Mouse (Mus musculus) induced T-regulatory cell, adult 2 months (primary cell): Measurements from ENCODE around the gene Pacrg.

Experiments
- DNase-seq: peaks from one replicate; pipeline ENCODE4 v3.0.0-alpha.2; 2012; ENCODE audit warnings: low read depth

The Pacrg gene

DNA sequence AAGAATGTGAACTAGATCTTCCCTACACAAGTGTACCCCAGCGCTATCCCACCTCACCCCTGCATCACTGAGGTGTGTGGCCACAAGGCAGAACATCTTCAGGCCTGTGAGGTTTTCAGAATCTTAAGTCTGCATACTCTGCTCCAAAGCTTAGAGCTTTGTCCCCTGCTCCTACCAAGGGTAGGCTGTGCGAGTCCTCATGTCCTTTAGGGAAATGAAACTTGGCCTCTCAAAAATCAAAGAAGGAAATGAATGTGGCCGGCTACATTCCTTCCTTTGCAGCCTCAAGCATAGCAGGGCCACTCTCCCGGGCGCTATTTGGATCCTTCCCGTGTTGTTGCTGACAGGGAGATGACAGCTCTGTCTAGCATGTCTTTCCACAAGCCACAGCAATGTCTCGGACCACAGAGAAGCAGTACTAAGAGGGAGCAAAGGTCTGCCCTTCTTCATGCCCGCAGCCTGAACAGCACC lies 469.4 kb downstream of the Pacrg start:
- no peak for DNase-seq

DNA sequence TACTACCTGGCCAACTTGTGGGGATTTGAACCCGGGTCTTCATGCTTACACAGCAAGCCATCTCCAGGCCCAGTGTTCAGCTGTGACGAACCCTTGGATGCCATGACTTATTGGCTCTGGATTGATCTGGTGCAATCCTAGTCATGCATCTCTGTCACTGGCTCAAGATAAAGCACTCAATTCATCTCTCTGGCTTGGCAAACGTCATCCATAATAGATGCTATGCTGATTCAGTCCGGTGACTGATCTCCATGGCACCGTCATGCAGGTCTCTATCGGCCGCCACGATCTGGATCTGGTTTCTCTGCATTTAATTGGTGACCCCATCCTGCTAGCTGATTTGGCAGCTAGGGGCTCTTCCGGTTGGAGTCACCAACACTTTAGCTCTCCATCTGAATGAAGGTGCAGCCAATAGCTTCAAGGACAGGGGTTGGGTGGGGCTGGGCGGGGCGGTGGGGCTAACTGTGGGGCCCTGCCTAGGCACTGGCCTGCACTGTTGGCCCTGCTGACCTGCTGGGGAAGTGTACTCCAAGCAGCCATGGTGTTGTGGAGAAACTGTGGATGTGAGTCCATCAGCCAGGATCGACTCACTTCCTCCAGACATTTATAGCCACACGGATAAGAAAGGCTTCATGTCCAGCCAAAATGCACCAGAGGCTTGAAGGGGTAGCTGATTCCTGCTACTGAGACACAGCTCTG lies 470.0 kb downstream of the Pacrg start:
- no peak for DNase-seq

DNA sequence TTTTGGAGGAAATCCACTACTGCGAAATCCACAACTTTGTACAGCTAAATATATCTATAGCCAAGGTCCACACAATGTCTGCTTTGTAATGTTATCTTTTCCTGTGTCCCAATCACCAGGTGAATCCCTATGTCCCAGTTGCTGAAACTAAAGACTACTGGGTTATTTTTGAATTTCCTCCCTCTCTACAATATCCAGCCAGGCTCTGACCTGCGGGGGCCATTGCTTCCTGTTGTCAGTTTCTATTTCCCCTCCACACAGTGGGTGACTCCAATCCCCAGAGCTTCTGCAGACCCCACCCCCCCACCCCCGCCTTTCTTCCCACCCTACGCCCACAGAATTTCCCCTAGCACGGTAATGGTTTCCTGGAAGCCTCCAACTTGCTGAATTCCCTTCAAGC lies 473.1 kb downstream of the Pacrg start:
- no peak for DNase-seq

DNA sequence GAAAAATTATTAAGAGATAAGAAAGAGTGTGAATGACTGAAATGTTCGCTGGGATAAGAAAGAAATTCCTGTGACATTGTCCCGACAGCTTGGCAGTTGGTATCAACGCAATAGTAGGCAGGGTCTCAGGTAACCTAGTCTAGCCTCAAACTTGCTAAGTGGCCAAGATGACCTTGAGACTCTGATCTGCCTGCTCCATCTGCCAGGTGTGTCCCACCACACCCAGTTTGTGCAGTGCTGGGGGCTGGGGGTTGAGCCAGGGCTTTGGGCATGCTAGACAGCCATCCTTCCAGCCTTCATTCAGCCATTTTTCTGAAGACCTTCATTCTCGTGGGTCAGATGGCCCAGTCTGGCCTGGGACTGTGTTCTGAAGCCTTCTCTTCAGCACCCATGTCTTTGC lies 473.5 kb downstream of the Pacrg start:
- no peak for DNase-seq

DNA sequence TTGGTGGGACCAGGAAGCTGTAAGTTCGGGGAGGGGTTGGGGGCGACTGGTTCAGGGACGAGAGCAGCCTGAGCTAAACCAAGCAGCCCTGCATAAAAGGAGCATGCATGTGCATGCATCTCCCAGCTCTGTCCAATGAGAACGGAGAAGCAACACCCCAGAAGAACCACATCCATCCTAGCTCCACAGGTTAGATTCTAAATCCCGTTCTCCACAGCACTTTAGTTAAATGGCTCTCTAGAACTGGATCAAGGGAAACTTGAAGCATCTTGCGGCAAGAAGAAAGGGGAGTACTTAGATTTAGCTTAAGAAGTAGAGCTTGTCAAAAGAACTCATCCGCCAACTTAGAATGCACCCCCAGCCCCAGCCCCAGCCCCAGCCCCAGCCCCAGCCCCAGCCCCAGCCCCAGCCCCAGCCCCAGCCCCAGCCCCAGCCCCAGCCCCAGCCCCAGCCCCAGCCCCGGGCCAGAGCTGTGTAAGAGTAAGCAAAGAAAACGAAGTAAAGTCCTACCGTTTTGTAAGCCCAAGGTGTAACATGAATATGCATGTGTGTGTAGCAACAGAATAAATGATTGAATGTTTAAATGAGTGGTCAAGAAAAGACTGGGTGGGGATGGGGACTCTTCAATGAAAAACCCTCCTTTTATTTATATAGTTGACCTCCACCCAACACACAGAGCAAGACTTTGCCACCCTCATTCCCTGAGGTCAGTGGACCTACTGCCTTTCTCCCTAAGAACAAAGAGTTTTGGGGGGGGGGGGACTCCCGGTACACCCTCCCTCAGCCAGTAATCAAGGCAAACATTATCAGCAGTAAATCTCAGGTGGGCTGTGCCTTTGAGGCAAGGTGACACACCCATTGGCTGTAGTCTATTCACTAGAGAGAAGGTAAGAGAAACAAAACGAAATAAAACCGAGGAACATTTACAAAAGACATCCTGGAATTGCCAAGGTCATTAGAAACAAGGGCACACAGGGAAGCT lies 474.3 kb downstream of the Pacrg start:
- DNase-seq: no peak

DNA sequence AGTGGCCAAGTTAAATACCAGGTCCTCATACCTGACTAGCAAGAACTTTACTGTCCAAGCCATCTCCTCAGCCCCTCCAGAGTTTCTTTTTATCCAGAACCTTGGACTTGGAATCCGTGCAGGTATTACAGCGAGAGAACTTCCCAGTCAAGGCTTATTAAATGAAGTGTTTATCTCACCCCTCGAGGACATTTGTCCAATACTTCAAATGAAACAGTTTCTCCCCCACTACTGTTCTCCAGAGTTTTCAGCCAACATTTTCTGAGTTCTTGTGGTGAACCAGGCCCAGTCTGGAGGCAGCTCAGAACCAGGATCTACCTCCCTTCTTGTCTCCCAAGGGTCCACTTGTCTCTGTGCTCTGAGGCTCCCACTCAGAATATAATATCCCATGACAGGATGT lies 477.0 kb downstream of the Pacrg start:
- no peak for DNase-seq

DNA sequence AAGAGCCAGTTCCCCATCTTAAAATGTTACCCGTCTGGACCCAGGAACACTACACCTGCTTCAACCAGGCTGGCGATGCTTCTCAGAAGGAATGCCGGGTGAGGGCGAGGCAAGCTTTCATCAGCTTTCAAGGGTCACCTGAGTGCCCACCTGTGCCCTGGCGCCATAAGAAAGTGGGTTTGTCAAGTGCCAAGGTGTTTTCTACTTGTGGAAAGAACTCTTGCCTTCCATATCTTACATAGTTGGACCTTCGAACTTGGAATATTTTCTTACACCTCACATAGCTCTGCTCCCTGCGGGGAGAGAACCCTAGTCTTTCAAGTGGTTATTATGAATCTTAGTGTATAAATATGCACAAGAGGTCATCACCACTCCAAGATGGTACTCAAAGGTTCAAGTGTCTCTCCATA lies 478.2 kb downstream of the Pacrg start:
- no peak for DNase-seq

DNA sequence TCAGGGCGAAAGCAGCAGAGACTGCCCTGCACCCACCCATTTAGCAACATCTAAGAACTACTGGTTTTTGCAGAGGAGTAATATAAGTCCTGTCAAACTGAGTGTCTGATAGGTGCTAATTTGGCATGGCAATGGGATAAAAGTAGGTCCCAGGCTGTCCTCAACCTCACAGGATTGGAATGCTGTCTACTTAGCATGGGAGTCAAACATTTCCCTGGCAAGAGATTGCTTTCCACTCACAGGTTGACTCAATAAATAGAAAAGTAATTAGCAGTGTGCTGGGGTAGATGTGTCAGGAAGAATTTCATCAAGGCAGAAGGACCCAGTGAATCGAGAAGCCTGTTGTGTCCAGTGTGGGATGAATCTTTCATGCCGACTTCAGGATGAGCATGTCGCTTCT lies 479.4 kb downstream of the Pacrg start:
- DNase-seq: no peak

DNA sequence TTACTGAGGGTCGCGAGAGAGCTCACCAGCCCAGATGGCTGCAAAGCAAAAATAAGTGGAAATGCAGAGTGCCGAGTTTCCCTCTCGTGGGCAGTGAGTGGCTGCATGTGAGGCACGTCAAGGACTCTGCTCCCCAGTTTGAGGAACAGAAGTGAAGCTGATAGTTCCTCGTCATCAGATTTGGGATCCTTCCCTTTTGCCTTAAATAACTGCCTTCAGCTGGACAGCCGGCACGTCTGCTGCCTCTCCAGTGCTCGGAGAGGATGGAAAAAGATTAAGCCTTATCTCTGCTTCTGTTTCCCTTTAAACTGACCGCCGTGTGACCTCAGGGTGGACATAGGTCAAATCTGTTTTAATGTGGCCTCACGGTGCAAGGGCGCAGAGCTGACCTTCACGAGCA lies 480.6 kb downstream of the Pacrg start:
- DNase-seq: no peak

DNA sequence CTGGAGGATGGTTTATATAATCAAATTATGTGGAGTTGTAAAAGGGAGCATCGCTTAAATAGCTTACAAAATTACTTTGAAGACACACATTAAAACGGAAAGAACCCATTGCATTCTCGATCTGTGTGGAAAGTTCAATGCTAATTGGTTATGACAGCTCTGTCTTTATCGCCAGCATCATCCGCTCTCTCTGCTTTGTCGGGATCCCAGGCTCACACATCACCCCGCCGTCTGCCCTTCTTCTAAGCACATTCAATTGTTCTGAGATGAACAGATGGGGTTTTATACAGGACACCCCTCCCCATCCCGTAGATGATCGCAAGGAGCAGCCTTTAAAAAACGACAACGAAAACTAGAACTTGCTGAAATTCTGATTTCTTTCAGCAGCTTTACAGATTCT lies 482.8 kb downstream of the Pacrg start:
- no peak for DNase-seq

DNA sequence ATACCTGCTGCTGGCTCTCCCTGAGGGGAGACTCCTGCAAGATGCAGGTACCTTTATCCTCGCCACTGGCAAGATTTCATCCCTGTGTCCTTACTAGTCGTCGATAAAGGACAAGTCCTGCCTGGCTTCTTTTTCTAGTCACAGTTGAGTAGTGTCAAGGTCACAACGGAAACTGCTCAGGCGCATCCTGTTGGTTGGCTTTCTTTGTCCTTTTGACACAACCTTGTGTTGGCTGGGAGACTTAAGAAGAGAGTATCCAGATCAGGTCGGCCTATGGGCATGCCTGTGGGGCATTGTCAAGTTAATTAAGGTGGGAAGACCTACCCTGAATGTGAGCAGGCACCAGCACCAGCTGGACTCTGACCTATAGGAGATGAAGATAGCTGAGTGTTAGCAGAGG lies 483.8 kb downstream of the Pacrg start:
- no peak for DNase-seq

DNA sequence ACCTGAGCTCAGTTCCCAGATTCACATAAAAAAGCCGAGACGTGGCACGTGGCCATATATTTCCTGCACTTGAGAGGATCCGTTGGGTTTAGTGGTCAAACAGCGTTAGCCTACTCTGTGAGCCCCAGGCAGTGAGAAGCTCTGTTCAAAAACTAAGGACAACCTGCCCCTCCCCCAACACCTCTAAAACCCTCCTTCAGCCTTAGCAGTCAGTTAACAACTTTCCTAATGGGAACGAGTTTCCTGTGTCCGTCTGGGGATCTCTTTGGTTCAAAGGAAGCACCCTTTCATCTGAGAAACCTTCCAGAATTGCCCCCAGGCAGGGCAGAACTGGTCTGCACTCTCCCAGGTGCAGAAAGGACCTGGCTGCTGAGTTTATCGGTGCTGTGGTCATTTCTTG lies 484.4 kb downstream of the Pacrg start:
- DNase-seq: no peak
